ENCODE assay signal across 27 mouse cellular contexts in the genomic region with DNA sequence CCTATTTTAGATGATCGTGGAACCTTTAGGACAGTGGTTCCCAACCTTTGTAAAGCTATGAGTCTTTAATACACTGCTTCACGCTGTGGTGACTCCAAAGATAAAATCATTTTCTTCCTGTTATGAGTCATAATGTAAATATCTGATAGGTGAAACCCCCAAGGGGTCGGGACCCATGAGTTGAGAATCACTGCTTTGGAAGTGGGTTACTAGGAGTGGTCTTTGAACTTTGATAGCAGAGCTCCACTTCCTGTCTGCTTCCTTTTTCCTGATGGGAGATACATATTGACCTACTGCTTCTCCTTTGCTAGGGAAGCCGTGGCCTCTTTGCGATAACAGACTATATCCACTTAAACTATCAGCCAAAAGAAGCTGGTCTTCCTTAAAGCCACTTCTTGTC. TPM values are rescaled to one million over a fixed set of nuclear protein-coding genes. Genes with fewer than 3 reads are reported as not detected.
"Had no signal": no experiment of that assay in that cellular context is flagged by ENCODE, and none has a peak within 500 bp of the region (broad histone marks: within the 10 kb centered on the region; RNA-seq: fewer than 3 reads in every experiment).

No protein-coding gene starts in this region.

- H3K9ac ChIP-seq: embryonic facial prominence, embryonic 12.5 days; embryonic facial prominence, embryonic 13.5 days; embryonic facial prominence, embryonic 15.5 days; forebrain, embryonic 12.5 days; forebrain, embryonic 13.5 days; forebrain, embryonic 15.5 days; forebrain, postnatal 0 days had no signal

- H3K9me3 ChIP-seq: embryonic facial prominence, embryonic 10.5 days; embryonic facial prominence, embryonic 12.5 days; embryonic facial prominence, embryonic 13.5 days; embryonic facial prominence, embryonic 15.5 days; forebrain, embryonic 10.5 days; forebrain, embryonic 12.5 days; forebrain, embryonic 13.5 days; forebrain, embryonic 15.5 days had no signal

- H3K36me3 ChIP-seq: embryonic facial prominence, embryonic 10.5 days; embryonic facial prominence, embryonic 12.5 days; embryonic facial prominence, embryonic 13.5 days; embryonic facial prominence, embryonic 15.5 days; forebrain, embryonic 10.5 days; forebrain, embryonic 12.5 days; forebrain, embryonic 15.5 days had no signal

- H3K4me3 ChIP-seq: embryonic facial prominence, embryonic 10.5 days; embryonic facial prominence, embryonic 12.5 days; embryonic facial prominence, embryonic 13.5 days; embryonic facial prominence, embryonic 15.5 days; erythroblast, embryonic 14.5 days; forebrain, embryonic 10.5 days; forebrain, embryonic 12.5 days; forebrain, embryonic 13.5 days; forebrain, embryonic 15.5 days; gastrocnemius, adult 2 months had no signal

- H3K4me1 ChIP-seq: embryonic facial prominence, embryonic 12.5 days; embryonic facial prominence, embryonic 13.5 days; embryonic facial prominence, embryonic 15.5 days; forebrain, embryonic 12.5 days; forebrain, embryonic 13.5 days; forebrain, embryonic 15.5 days had no signal

- H3K27me3 ChIP-seq: embryonic facial prominence, embryonic 13.5 days; embryonic facial prominence, embryonic 15.5 days; forebrain, embryonic 12.5 days; forebrain, embryonic 13.5 days; forebrain, embryonic 15.5 days had no signal

- H3K27ac ChIP-seq: embryonic facial prominence, embryonic 10.5 days; embryonic facial prominence, embryonic 12.5 days; embryonic facial prominence, embryonic 13.5 days; embryonic facial prominence, embryonic 15.5 days; forebrain, embryonic 10.5 days; forebrain, embryonic 12.5 days; forebrain, embryonic 13.5 days; forebrain, embryonic 15.5 days; gastrocnemius, adult 2 months had no signal

- DNase-seq: cerebellum, adult 18-20 months; cerebellum, adult 2 months; cerebellum, adult 8-10 months; cerebellum, adult 9-10 months; cerebellum, adult 9-11 months; cerebellum, postnatal 10 days; cerebellum, postnatal 14 days; cerebellum, postnatal 25 days; cerebellum, postnatal 36 days; embryo, embryonic 11 days; forebrain, postnatal 0 days; gastrocnemius, adult 2 months; gastrocnemius, postnatal 10 days; gastrocnemius, postnatal 14 days; gastrocnemius, postnatal 25 days; gastrocnemius, postnatal 36 days had no signal

- H3K4me2 ChIP-seq: embryonic facial prominence, embryonic 12.5 days; embryonic facial prominence, embryonic 13.5 days; embryonic facial prominence, embryonic 15.5 days; forebrain, embryonic 12.5 days; forebrain, embryonic 13.5 days; forebrain, embryonic 15.5 days had no signal

- ATAC-seq: forebrain, embryonic 13.5 days; forebrain, embryonic 14.5 days; forebrain, embryonic 15.5 days; forebrain, embryonic 16.5 days; forebrain, postnatal 0 days had no signal

RNA-seq across cellular contexts. Expression of gene Ptprm, which starts 27.4 kb away (rescaled TPM):
- polyA plus RNA-seq: erythroblast, embryonic 14.5 days had no signal
